ENCODE assay signal across 8 mouse cellular contexts in genomic region chr9:66919981-66920380, GRCm38 (mm10). TPM values are rescaled to one million over a fixed set of nuclear protein-coding genes. Genes with fewer than 3 reads are reported as not detected.
A peak's percentile ranks its signal among the peaks of the same experiment; 100 is the strongest.
DNase-seq lines count a peak whose midpoint lies in the region; ATAC-seq and TF ChIP-seq lines count a peak whose summit lies in the region.

No protein-coding gene starts in this region.

- ATAC-seq in hindbrain, embryonic 14.5 days (ENCODE audit: low FRiP score), result peak; percentile 19; the same call in 1 of the 2 replicates

- no peaks in the 10 kb centered on the region for H3K36me3 ChIP-seq in testis, adult 2 months (ENCODE audit: control insufficient read depth, insufficient read depth, low read length)
- H3K36me3 ChIP-seq in hindbrain, embryonic 14.5 days (replicated peaks; ENCODE audit: control insufficient read depth, insufficient read depth), result peaks cover 6% of the 10 kb centered on the region; the same call in 1 of the 2 replicates

- peak overlapping the region; percentile 63 for H3K4me2 ChIP-seq in hindbrain, embryonic 14.5 days (replicated peaks)

- H3K4me3 ChIP-seq in testis, adult 2 months (ENCODE audit: control insufficient read depth, low read depth, low read length), result peak overlapping the region; percentile 88
- H3K4me3 ChIP-seq in hindbrain, embryonic 14.5 days (replicated peaks; ENCODE audit: low read length), result peak overlapping the region; percentile 88

- peak overlapping the region; percentile 69 for H3K27ac ChIP-seq in testis, adult 2 months (ENCODE audit: control insufficient read depth, insufficient read depth, low read depth, low read length)
- H3K27ac ChIP-seq in hindbrain, embryonic 14.5 days, result peak overlapping the region; percentile 77

- H3K4me1 ChIP-seq in testis, adult 2 months (ENCODE audit: control insufficient read depth, insufficient read depth, low read length), result peaks cover 5% of the 10 kb centered on the region
- H3K4me1 ChIP-seq in hindbrain, embryonic 14.5 days (replicated peaks; ENCODE audit: control insufficient read depth, insufficient read depth, low read length), result peaks cover 24% of the 10 kb centered on the region

- TF ChIP-seq CTCF in testis, adult 2 months (IDR thresholded peaks at IDR 0.05; ENCODE audit: control insufficient read depth, insufficient read depth, insufficient replicate concordance, low read depth, low read length), result no peak

- peak overlapping the region; percentile 56 for H3K9ac ChIP-seq in hindbrain, embryonic 14.5 days

- no peak for TF ChIP-seq POLR2A in testis, adult 2 months (IDR thresholded peaks at IDR 0.05; ENCODE audit: control insufficient read depth, low read depth, low read length)

- no peaks in the 10 kb centered on the region for H3K27me3 ChIP-seq in testis, adult 2 months (ENCODE audit: control insufficient read depth, insufficient read depth, low read length)
- no peaks in the 10 kb centered on the region for H3K27me3 ChIP-seq in hindbrain, embryonic 14.5 days (ENCODE audit: control insufficient read depth, insufficient read depth, low read length)

- WGBS in hindbrain, embryonic 14.5 days, result 0% methylated on average over 14 of the region's 14 CpGs

- H3K9me3 ChIP-seq in hindbrain, embryonic 14.5 days (ENCODE audit: control insufficient read depth, low read length), result no peaks in the 10 kb centered on the region

- peak; percentile 30 to 37 for DNase-seq in cerebellum, postnatal 25 days
- no peak for DNase-seq in cerebellum, adult 11 months
- DNase-seq in testis, postnatal 10 days (ENCODE audit: low spot score), result no peak
- DNase-seq in hindbrain, embryonic 14.5 days (ENCODE audit: low spot score), result no peak
- peak; percentile 38 for DNase-seq in lung, postnatal 10 days
- DNase-seq in adipocyte (ENCODE audit: low spot score), result no peak
- DNase-seq in left cerebral cortex, adult 9 months (ENCODE audit: low spot score in 2 of 2), result no peak

RNA-seq across cellular contexts. Expression of gene Rab8b, which starts 0.5 kb away (rescaled TPM):
- 8.6 and 10.9 TPM in 2 replicates for polyA plus RNA-seq in testis, adult 2 months (2012; rRNA removed)
- polyA plus RNA-seq in hindbrain, embryonic 14.5 days (2014; fragmentation: Nextera tagmentation; extraction: Ambion mirVana), result 33.8 and 38.2 TPM in 2 replicates

RNA-seq across cellular contexts. Expression of gene Rps27l, which starts 25.9 kb away (rescaled TPM):
- 61.0 and 75.7 TPM in 2 replicates for polyA plus RNA-seq in testis, adult 2 months (2012; rRNA removed)
- polyA plus RNA-seq in hindbrain, embryonic 14.5 days (2014; fragmentation: Nextera tagmentation; extraction: Ambion mirVana), result 215 and 261 TPM in 2 replicates

RNA-seq across cellular contexts. Expression of gene Lactb, which starts 55.3 kb away (rescaled TPM):
- polyA plus RNA-seq in testis, adult 2 months (2012; rRNA removed), result 3.9 and 5.2 TPM in 2 replicates
- 15.4 and 17.8 TPM in 2 replicates for polyA plus RNA-seq in hindbrain, embryonic 14.5 days (2014; fragmentation: Nextera tagmentation; extraction: Ambion mirVana)

Comparison
In these comparisons a context has a peak if more than half of its experiments do, and no peak if none do; other contexts are left out.
1. DNase-seq: peak in cerebellum, postnatal 25 days (2 of 2) and lung, postnatal 10 days (single experiment); none in cerebellum, adult 11 months (single experiment), testis, postnatal 10 days (single experiment), hindbrain, embryonic 14.5 days (single experiment), adipocyte (single experiment) and left cerebral cortex, adult 9 months (0 of 2).